Comparison of ENCODE assay signal across 27 mouse cellular contexts in the genomic region with DNA sequence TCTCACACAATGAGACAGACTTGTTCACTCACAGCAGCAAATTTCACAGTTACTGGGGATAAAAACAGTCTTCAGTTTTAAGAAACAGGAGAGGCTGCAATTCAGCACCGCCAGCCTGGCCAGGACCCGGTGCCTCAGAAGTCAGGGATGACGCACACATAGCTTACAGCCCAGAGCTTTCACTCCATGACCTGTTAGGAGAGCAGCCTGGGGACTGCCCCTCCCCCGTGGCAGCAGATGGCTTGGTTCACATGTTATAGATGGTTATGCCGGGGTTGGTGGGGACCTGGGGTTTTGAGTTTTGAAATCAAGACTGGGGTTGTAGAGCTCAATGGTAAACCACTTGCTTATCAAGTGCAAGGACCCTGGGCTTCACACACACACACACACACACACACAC.
DNase-seq lines count a peak whose midpoint lies in the region; ATAC-seq and TF ChIP-seq lines count a peak whose summit lies in the region.
"Had no signal": no experiment of that assay in that cellular context is flagged by ENCODE, and none has a peak within 500 bp of the region (broad histone marks: within the 10 kb centered on the region; RNA-seq: fewer than 3 reads in every experiment).

No protein-coding gene starts in this region.

- H3K9ac ChIP-seq in neural tube, embryonic 11.5 days (ENCODE audit: low read length), result no peak overlapping the region
- H3K9ac ChIP-seq in hindbrain, postnatal 0 days (replicated peaks; ENCODE audit: low read length), result no peak overlapping the region
- no peak overlapping the region for H3K9ac ChIP-seq in forebrain, embryonic 14.5 days (ENCODE audit: low read length)
- H3K9ac ChIP-seq: forebrain, embryonic 12.5 days; heart, embryonic 13.5 days; kidney, embryonic 15.5 days; limb, embryonic 12.5 days; liver, embryonic 12.5 days; lung, embryonic 14.5 days; neural tube, embryonic 13.5 days had no signal

- WGBS in neural tube, embryonic 11.5 days, result 68% methylated on average over 5 of the region's 5 CpGs
- WGBS in hindbrain, postnatal 0 days, result 63% methylated on average over 5 of the region's 5 CpGs
- WGBS in forebrain, embryonic 14.5 days, result 81% methylated on average over 5 of the region's 5 CpGs

- peak; percentile 24 for DNase-seq in embryo, embryonic 11 days
- DNase-seq in embryo, embryonic 10 days (ENCODE audit: low spot score), result no peak
- peak; percentile 41 for DNase-seq in neural tube, embryonic 11.5 days (ENCODE audit: low spot score)
- no peak for DNase-seq in neural tube, embryonic 10.5 days (ENCODE audit: extremely low spot score, low spot score)
- DNase-seq in cerebellum, adult 9-10 months, result peak; percentile 57
- DNase-seq in hindbrain, postnatal 0 days (ENCODE audit: low spot score), result peak; percentile 13
- DNase-seq in forebrain, embryonic 14.5 days (ENCODE audit: low spot score), result no peak
- DNase-seq in layer of hippocampus, postnatal 36 days, result no peak
- DNase-seq: adrenal gland, postnatal 36 days; gastrocnemius, postnatal 14 days; heart, adult 18-20 months; heart, postnatal 4 days; layer of hippocampus, adult 9-11 months; lung, embryonic 14.5 days; lung, postnatal 36 days; right cerebral cortex, postnatal 14 days; spleen, adult 18-20 months; thymus, adult 18-20 months had no signal

- no peak overlapping the region for H3K4me3 ChIP-seq in neural tube, embryonic 11.5 days (ENCODE audit: low read depth, low read length)
- no peak overlapping the region for H3K4me3 ChIP-seq in hindbrain, postnatal 0 days (ENCODE audit: low read length)
- H3K4me3 ChIP-seq in forebrain, embryonic 14.5 days (ENCODE audit: low read depth, low read length), result no peak overlapping the region
- H3K4me3 ChIP-seq: forebrain, embryonic 12.5 days; heart, embryonic 13.5 days; kidney, embryonic 15.5 days; limb, embryonic 12.5 days; liver, embryonic 12.5 days; midbrain, embryonic 10.5 days; neural tube, embryonic 13.5 days had no signal

- H3K36me3 ChIP-seq in neural tube, embryonic 11.5 days (ENCODE audit: control insufficient read depth, insufficient read depth, low read length), result peaks cover 7% of the 10 kb centered on the region; the same call in 1 of the 2 replicates
- peaks cover 26% of the 10 kb centered on the region for H3K36me3 ChIP-seq in hindbrain, postnatal 0 days (ENCODE audit: insufficient read depth, low read length)
- H3K36me3 ChIP-seq in forebrain, embryonic 14.5 days (ENCODE audit: control insufficient read depth, insufficient read depth, low read length), result peaks cover 44% of the 10 kb centered on the region

- no peak for TF ChIP-seq CTCF in hindbrain, postnatal 0 days (IDR thresholded peaks at IDR 0.05; ENCODE audit: low read depth)

- H3K27ac ChIP-seq in neural tube, embryonic 11.5 days (ENCODE audit: low read depth, low read length), result no peak overlapping the region
- H3K27ac ChIP-seq in hindbrain, postnatal 0 days, result no peak overlapping the region
- H3K27ac ChIP-seq in forebrain, embryonic 14.5 days (ENCODE audit: low read depth, low read length), result no peak overlapping the region
- H3K27ac ChIP-seq: forebrain, embryonic 12.5 days; heart, embryonic 13.5 days; kidney, embryonic 15.5 days; limb, embryonic 12.5 days; liver, embryonic 12.5 days; midbrain, embryonic 10.5 days; neural tube, embryonic 13.5 days had no signal

- no peaks in the 10 kb centered on the region for H3K9me3 ChIP-seq in neural tube, embryonic 11.5 days (ENCODE audit: control insufficient read depth, low read length)
- peaks cover 4% of the 10 kb centered on the region; the same call in 1 of the 2 replicates for H3K9me3 ChIP-seq in hindbrain, postnatal 0 days (ENCODE audit: low read length)
- 0 out of 2 replicates have a peak, but pooled peaks cover 4% of the 10 kb centered on the region for H3K9me3 ChIP-seq in forebrain, embryonic 14.5 days (replicated peaks; ENCODE audit: control insufficient read depth, low read length)
- H3K9me3 ChIP-seq: G1E; liver, embryonic 12.5 days; midbrain, embryonic 10.5 days had no signal

- H3K4me1 ChIP-seq in neural tube, embryonic 11.5 days (ENCODE audit: control insufficient read depth, insufficient read depth, low read length), result no peaks in the 10 kb centered on the region
- no peaks in the 10 kb centered on the region for H3K4me1 ChIP-seq in hindbrain, postnatal 0 days (ENCODE audit: insufficient read depth, low read length)
- no peaks in the 10 kb centered on the region for H3K4me1 ChIP-seq in forebrain, embryonic 14.5 days (ENCODE audit: control insufficient read depth, insufficient read depth, low read length)
- H3K4me1 ChIP-seq: forebrain, embryonic 12.5 days; heart, embryonic 13.5 days; kidney, embryonic 15.5 days; limb, embryonic 12.5 days; liver, embryonic 12.5 days; neural tube, embryonic 13.5 days had no signal

- H3K4me2 ChIP-seq in neural tube, embryonic 11.5 days (ENCODE audit: low read depth), result no peak overlapping the region
- H3K4me2 ChIP-seq in hindbrain, postnatal 0 days (ENCODE audit: low read depth, low read length), result no peak overlapping the region
- H3K4me2 ChIP-seq in forebrain, embryonic 14.5 days (ENCODE audit: low read length), result no peak overlapping the region
- H3K4me2 ChIP-seq: forebrain, embryonic 12.5 days; heart, embryonic 13.5 days; kidney, embryonic 15.5 days; limb, embryonic 12.5 days; liver, embryonic 12.5 days; lung, embryonic 14.5 days; neural tube, embryonic 13.5 days had no signal

- ATAC-seq in neural tube, embryonic 11.5 days (ENCODE audit: insufficient read depth, low FRiP score, low TSS enrichment), result no peak
- ATAC-seq in hindbrain, postnatal 0 days, result no peak
- ATAC-seq in forebrain, embryonic 14.5 days, result no peak
- ATAC-seq: intestine, postnatal 0 days; liver, embryonic 12.5 days had no signal

- H3K27me3 ChIP-seq in neural tube, embryonic 11.5 days (ENCODE audit: control insufficient read depth, insufficient read depth, low read length), result no peaks in the 10 kb centered on the region
- no peaks in the 10 kb centered on the region for H3K27me3 ChIP-seq in hindbrain, postnatal 0 days (ENCODE audit: insufficient read depth, low read length)
- H3K27me3 ChIP-seq in forebrain, embryonic 14.5 days (replicated peaks; ENCODE audit: control insufficient read depth, insufficient read depth, low read length), result no peaks in the 10 kb centered on the region
- H3K27me3 ChIP-seq: forebrain, embryonic 12.5 days; heart, embryonic 13.5 days; kidney, embryonic 15.5 days; limb, embryonic 12.5 days; liver, embryonic 12.5 days; neural tube, embryonic 13.5 days had no signal

Comparison
In these comparisons a context has a peak if more than half of its experiments do, and no peak if none do; other contexts are left out.
1. DNase-seq: peak in embryo, embryonic 11 days (single experiment), neural tube, embryonic 11.5 days (single experiment), cerebellum, adult 9-10 months (single experiment) and hindbrain, postnatal 0 days (single experiment); none in embryo, embryonic 10 days (single experiment), neural tube, embryonic 10.5 days (single experiment), forebrain, embryonic 14.5 days (single experiment) and layer of hippocampus, postnatal 36 days (0 of 2).